Mouse (Mus musculus) liver, embryonic 14.5 days (tissue): ENCODE measurements around the gene Cnnm2.

Experiments
- CTCF ChIP-seq: IDR thresholded peaks from 2 replicates; pipeline ENCODE4 v1.5.1; 2016; ENCODE audit warnings: antibody characterized with exemption, low read depth, control low read depth
- EP300 ChIP-seq: IDR thresholded peaks from 2 replicates; pipeline ENCODE4 v1.6.1; 2016; ENCODE audit warnings: antibody characterized with exemption, low read depth

GRCm38 (mm10) chr19:46831381-46831780 is 70.0 kb downstream of the Cnnm2 start:
- TF ChIP-seq CTCF (no peak), EP300 (no peak)
